Mouse (Mus musculus): ENCODE measurements around the gene Pmf1.

Pmf1 gene

GRCm38 (mm10) chr3:88436395-88437201 lies 26.5 kb upstream of the Pmf1 start:
- DNase-seq = peak; percentile 92

GRCm38 (mm10) chr3:88435515-88435914 lies 25.4 kb upstream of the Pmf1 start:
- no peak for DNase-seq

GRCm38 (mm10) chr3:88428639-88429038 lies 18.5 kb upstream of the Pmf1 start:
- DNase-seq = peak; percentile 44

DNA sequence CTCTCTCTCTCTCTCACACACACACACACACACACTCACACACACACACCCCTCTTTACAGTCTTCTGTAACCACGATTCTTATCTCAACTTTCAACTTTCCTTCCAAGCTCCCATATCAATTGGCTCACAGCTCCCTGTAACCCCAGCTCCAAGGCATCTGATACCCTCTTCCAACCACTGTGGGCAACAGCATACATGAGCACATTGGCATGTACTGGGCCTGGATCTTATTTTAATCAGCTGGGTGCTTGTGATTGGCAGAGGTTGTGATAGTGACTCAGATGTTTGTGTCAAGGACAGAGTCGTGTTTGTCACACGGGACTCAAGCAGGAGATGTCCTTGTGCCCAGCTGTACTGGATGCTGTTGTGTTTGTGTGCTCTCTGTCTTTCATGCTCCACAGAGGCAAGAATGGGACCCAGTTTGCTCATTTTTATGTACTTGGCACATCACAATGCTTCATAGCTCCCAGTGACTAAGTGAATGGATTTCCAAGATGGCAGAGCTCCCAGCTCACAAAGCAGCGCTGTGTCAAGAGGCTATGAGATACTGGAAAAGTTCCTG lies 17.3 kb upstream of the Pmf1 start:
- no peak for DNase-seq

- no peak for DNase-seq
Measured at GRCm38 (mm10) chr3:88425708-88426420, 15.7 kb upstream of the Pmf1 start.

- DNase-seq = no peak
Measured at GRCm38 (mm10) chr3:88425330-88425689, 15.2 kb upstream of the Pmf1 start.

DNA sequence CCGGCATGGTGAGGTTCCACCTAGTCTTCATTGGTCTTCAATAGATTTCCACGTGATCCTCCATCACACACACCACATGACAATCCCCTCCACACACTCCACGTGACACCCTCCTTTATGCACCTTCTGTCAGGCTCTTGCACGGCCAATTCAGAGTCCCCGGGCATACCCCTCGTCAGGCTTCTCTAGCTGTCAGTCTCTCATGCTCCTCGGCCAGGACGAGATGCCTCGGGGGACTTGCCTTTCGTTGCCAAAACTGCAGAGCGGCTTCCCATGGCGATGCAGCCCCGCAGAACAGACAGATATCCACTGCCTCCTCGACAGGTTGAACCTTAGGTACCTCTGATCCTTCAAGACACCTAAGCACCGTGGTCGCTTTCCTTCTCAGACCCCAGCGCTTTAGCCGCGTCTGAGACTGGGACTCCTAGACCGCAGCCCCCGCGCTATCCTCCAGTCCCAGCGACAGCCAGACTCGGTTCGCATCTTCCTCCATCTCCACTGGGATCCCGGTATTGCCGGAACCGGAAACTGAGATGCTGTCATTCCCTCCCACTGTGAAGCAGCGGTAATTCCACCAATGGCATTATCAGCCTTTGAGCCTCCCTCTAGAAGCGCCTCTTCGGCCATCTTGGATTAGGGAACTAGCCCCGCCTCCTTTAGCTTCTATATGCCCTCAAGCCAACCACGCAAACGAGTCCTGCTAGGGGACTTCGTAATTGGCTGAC lies 14.6 kb upstream of the Pmf1 start, which contains the start of gene Slc25a44:
TSS of gene Slc25a44 (minus strand) at position 535 of the 725 bp plus-strand sequence.
- DNase-seq = peak; percentile 100

DNA sequence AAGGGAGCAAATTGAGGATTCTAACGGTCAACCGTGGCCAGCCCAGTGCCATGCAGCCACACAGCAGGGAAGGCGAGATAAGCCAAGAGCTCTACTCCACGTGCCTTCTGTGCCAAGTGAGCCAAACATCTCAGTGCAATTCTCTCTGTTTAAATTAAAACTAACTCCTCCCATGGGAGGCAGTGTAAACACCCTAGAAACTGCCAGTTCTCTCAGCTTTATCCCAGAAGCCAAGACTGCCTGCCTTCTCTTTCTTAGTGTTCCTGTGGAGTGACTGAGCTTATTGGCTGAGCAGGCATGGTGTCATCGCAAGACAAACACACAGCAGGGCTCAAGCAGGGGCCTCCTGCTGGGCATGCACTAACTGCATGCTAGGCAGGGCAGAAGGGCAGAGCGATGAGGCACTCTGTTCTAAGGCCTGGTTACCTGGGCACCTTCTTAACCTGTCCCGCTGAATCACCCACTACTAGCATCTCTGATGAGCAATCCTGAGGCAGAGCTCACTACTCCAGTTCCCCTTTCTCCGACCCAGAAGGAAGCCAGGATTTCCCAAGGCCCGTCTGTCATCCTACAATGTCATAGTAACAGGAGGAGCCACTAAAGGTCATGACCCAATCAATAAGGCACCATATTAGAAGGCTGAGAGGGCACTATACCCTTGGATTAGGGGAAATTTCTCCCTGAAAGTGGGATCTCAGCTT lies 12.0 kb upstream of the Pmf1 start:
- no peak for DNase-seq

DNA sequence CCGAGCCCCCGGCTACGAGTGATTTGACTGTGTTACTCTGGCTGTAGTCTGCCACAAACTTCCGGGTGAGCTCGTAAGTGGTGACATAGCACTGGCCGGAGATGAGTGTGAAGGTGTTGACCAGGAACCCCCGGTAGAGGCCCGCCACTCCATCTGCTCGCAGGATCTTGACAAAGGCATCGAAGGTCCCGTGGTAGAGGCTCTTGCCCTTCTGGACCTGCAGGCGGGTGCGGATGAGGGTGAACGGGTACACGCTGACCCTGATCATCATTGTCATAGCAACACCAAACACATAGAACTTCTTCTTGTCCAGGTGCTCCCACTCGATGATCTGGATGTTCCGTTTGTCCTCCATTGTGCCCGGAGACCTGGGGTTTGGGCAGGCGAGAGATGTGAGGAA lies 10.6 kb upstream of the Pmf1 start:
- DNase-seq = no peak

DNA sequence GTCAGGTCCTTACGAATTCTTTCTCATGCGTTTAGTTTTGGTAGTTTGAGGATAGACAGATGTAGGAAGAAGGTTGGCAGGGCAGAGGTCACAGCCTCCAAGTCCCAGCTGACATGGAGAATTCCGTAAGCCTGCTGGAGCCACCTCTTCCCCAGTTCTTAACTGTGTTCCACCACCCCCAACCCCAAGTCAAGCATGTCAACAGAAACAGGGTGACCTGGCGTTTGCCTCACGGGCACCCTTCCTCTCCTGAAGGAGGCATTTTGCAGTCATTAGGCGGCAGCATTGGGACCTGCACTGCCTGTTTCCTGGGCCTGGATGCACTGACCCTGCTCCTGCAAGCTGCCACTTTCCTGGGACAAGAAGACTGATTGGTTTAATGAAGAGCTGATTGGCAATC lies 7.9 kb upstream of the Pmf1 start:
- no peak for DNase-seq

- no peak for DNase-seq
Measured at GRCm38 (mm10) chr3:88415668-88416067, 5.5 kb upstream of the Pmf1 start.

DNA sequence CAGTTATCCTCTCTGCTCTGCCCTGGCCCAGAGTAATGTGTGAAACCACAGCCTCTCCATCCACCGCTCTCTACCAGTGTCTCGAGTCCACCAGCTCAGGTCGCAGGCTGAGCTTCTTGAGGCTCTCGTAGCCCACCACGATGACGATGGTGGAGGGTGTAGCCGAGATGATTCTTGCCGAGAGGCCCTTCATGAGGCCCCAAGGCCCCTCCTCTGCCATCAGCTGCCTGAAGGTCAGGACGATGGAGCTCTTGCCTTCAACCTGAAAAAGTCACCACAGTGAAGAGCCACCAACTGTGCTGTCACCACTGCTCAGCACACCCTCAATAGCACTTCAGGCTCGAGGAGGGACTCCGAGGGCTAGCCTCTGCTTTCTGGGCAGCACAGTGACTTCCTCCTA lies 2.5 kb upstream of the Pmf1 start:
- DNase-seq = no peak

DNA sequence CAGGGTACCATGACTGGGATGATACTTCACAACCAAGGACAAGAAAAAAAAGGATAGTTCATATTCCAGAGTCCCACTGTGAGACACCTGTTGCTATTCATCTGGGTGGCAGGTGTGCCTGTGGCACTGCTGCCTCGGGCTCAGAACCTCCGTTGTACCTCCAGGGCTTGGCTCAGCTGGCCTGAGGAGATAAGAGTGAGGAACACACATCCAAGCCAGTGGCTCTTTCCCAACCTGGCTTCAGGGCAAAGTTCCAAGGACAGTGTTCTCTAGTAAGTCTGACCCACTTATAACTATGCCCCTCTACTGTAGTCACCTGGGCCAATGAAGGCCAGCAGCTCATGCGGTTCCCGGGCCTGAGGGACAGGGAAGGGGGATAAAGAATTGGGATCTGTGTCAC lies 1.6 kb upstream of the Pmf1 start:
- no peak for DNase-seq

DNA sequence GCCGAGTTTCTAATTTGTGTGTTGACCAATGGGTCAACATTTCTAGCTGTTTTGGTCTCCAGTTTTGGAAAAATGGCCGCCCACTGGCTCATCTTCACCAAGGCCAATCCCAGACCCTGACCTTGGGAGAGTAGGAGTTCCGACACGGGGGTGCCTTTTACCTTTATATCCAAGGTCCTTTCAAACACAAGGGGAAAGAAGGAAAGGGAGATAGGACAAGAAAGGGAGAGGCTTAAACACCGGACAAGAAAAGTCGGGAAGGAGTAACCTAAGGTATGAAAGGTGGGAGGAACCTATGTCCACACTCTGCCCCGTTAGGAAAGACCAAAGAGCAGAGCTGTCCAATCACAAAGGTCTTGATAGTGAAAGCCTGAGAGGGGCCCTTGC lies 507 bp upstream of the Pmf1 start:
- no peak for DNase-seq

- no peak for DNase-seq
Measured at GRCm38 (mm10) chr3:88408953-88409352, 1.2 kb downstream of the Pmf1 start.

DNA sequence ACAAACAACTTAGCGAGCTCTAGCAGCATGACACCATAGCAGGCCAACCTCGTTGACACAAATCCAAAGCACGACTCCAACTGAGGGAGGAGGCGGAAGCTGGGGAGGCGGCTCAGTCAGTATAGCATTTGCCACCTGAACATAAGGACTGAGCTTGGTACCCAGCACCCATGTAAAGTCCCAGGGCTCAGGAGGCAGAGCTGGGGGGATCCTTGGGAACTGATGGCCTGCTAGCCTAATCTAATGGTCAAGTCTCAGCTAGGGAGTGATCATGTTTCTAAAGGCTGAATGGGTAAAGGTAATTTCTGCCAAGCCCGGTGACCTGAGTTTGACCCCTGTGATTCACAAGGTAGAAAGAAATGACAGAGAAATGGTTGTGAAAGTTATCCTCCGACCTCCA lies 2.6 kb downstream of the Pmf1 start:
- DNase-seq = no peak

DNA sequence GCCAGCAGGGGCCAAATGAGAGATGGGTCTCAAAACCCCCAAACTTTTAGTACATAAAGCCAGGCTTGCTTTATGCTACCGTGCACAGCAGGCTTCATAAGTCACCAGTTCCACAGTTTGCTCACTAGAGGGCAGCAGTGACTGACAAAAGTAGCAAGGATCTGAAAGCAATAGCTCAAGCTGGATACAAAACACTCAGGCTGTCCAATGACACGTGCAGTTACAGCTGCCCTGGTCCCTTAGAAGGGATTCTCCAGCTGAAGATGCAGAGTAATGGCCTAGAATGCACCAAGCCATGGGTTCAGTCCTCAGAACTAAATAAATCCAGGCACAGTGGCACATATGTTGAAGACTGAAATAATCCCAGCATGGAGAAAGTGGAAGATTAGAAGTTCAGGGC lies 3.0 kb downstream of the Pmf1 start:
- peak; percentile 93 for DNase-seq

DNA sequence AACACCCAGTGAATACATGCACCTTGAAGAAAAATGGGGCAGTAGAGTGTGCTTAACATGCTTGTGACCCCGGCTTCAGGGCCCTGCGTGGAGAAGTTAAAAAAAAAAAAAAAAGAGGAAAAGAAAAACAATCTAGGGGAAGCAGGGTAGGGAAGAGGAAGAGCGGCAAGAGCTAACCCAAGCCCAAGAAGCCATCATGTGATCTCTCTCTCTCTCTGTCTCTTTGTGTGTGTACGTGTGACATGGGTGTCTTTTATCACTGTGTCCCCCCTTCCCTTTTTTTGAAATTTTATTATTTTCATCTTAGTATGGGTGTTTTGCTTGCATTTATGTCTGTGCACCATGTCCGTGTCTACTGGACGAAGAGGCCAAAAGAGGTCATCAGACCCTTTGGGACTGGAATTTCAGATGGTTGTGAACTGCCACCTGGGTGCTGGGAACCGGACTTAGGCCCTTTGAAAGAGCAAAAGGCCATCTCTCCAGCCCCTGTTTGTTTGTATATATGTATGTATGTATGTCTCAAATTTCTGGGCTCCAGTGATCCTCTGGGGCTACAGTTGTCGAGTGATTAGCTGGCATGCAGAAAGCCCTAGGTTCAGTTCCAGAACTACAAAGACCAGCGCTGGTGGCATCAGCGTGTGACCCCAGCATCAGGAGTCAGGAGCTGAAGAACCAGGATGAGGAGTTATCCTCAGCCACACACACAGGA lies 6.5 kb downstream of the Pmf1 start:
- no peak for DNase-seq

DNA sequence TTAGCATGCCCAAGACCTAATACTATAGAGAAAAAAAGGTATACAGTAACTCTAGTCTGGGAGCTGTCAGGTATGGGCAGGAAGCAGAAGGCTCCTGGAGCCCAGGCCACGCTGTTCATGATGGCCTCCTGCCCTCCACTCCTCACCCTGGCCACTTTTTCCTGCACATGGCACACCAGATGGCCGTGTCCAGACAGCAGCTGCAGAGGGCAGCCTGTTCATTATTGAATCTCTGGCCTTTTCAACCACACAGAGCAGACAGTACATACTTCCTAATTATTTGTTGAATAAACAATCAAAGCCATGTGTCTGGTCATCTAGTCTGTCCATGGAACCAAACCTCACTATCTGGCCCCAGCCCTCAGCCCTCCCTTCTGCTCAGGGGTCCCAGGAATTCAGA lies 11.5 kb downstream of the Pmf1 start:
- DNase-seq = no peak

DNA sequence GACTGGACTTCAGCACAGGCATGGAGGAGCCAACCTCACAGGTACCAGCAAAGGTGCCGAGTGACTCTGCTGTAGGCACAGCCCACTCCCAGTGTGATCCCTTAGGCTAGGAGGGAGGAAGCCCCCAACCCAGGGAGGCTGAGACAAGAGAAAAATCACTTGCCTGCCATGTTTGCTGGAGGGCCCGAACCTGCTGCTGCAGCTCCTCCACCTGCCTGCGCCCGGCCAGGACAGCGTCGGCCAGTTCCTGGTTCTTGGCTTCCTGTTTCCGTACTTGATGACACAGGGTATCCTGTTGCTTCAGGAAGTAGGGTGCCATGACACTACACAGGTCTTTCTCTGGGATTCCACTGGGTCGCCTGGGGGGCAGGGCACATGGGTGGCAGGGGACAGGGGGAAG lies 14.4 kb downstream of the Pmf1 start:
- no peak for DNase-seq

GRCm38 (mm10) chr3:88395288-88395687 lies 14.8 kb downstream of the Pmf1 start:
- DNase-seq = no peak

DNA sequence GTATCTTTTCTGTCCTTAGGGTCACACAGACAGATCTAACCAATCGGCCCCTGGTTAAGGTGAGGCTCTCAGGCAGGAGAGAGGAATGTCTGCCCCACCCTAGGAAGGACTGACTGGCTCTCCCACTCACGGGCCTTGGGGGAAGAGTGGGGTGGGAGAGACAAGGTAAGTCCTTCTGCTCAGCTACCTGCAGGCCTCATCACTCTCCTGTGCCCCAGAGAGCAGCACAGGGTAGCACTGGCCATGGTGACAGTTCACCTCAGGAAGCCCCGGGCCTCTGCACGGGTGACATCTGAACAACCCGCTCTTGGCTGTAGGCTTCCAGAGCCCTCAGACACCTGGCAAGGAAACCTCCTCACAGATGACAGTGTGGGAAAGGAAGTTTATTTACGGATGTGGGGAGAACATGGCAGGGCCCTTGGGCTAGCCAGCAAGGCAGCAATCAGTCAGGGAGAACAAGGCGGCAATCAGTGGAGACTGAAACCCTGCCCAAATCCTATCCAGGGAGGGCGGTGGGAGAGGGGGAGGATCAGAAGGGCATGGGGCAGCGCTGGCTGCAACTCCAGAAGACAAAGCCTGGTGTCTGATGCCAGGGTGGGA lies 16.3 kb downstream of the Pmf1 start:
- no peak for DNase-seq
